Mouse (Mus musculus): ENCODE data around the gene Prkcz. TPM values are rescaled to one million over a fixed set of nuclear protein-coding genes. Genes with fewer than 3 reads are reported as not detected.

The Prkcz gene
- polyA plus RNA-seq, 1 experiment from 2014 or later = 86.5 TPM

DNA sequence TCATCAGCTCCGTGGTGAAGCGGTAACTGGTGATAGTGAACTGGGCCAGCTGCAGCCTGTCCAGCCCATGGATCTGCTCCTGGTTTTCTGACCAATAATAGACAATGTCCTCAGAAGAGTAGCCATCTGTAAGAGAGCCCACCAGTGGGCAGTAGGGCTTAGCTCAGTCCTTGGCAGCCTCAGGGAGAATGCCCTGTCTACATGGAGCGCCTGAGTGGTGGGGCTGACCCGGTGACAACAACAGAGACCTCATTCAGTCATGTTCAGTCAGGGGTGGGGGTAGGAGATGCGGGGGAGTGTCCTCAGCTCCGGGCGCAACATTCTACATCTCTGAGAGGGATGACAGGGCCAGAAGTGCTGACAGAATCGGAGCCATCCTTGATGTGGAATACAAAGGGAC lies 26.0 kb upstream of the Prkcz start:
- no peaks in the 10 kb centered on the region for H3K36me3 ChIP-seq (ENCODE audit: control insufficient read depth, insufficient read depth)
- no peaks in the 10 kb centered on the region for H3K9me3 ChIP-seq (ENCODE audit: control insufficient read depth, low read length)
- H3K4me3 ChIP-seq (replicated peaks; ENCODE audit: low read length) = no peak overlapping the region
- H3K27me3 ChIP-seq (replicated peaks; ENCODE audit: control insufficient read depth, insufficient read depth, low read length) = no peaks in the 10 kb centered on the region
- no peak overlapping the region for H3K9ac ChIP-seq (replicated peaks; ENCODE audit: low read depth, low read length)
- 90% methylated on average over 8 of the region's 8 CpGs for WGBS
- no peak for ATAC-seq
- H3K4me2 ChIP-seq (ENCODE audit: low read length) = no peak overlapping the region
- no peaks in the 10 kb centered on the region for H3K4me1 ChIP-seq (replicated peaks; ENCODE audit: control insufficient read depth, insufficient read depth, low read length)
- H3K27ac ChIP-seq (ENCODE audit: low read length) = no peak overlapping the region

DNA sequence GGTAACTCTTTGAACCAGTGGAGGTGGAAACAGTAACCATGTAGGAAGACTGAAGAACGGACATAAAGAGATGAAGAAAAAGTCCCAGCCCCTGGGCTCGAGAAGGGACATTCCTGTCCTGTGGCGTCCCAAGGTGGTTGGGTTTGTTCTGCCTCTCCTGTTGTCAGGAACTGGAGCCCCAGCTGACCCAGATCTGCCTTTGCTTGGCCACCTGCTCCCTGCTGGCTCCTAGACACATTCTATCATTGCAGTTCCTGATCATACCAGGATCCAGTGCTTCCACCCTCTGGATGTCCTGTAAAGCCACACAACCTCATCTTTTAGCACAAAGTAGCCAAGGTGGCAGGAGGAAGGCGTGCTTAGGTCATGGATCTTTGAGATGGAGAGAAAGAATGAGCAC lies 22.2 kb upstream of the Prkcz start:
- Histone ChIP-seq H3K4me2 (ENCODE audit: low read length) (no peak overlapping the region), H3K4me1 (replicated peaks; ENCODE audit: control insufficient read depth, insufficient read depth, low read length) (no peaks in the 10 kb centered on the region), H3K9ac (replicated peaks; ENCODE audit: low read depth, low read length) (no peak overlapping the region), H3K36me3 (ENCODE audit: control insufficient read depth, insufficient read depth) (no peaks in the 10 kb centered on the region), H3K4me3 (replicated peaks; ENCODE audit: low read length) (no peak overlapping the region), H3K27me3 (replicated peaks; ENCODE audit: control insufficient read depth, insufficient read depth, low read length) (no peaks in the 10 kb centered on the region; the same call in 1 of the 2 replicates), H3K27ac (ENCODE audit: low read length) (no peak overlapping the region), H3K9me3 (ENCODE audit: control insufficient read depth, low read length) (no peaks in the 10 kb centered on the region)
- ATAC-seq = no peak
- WGBS = 67% methylated on average over 4 of the region's 4 CpGs

DNA sequence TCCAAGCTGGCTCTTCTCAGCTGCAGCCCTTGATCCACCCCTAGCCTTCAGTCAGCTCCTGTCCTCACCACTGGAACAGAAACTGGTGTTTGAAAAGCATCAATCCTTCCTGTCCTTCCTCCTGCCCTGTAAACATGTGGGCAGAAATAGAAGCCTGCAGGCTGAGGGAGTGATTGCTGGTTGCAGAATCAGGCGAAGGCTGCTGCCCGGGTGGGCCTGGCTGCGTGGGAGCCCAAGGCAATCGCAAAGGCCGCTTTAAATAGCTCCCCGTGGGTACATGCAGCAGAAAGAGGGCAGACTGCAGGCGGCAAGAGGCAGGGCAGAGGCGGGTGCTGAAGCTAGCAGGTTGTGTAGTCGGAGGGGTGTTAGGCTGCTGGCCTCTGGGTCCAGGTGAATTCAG lies 21.6 kb upstream of the Prkcz start:
- Histone ChIP-seq H3K27me3 (replicated peaks; ENCODE audit: control insufficient read depth, insufficient read depth, low read length) (no peaks in the 10 kb centered on the region; the same call in 1 of the 2 replicates), H3K4me2 (ENCODE audit: low read length) (no peak overlapping the region), H3K36me3 (ENCODE audit: control insufficient read depth, insufficient read depth) (no peaks in the 10 kb centered on the region), H3K4me1 (replicated peaks; ENCODE audit: control insufficient read depth, insufficient read depth, low read length) (no peaks in the 10 kb centered on the region), H3K9me3 (ENCODE audit: control insufficient read depth, low read length) (no peaks in the 10 kb centered on the region), H3K9ac (replicated peaks; ENCODE audit: low read depth, low read length) (no peak overlapping the region), H3K4me3 (replicated peaks; ENCODE audit: low read length) (no peak overlapping the region), H3K27ac (ENCODE audit: low read length) (no peak overlapping the region)
- WGBS = 19% methylated on average over 9 of the region's 9 CpGs
- no peak for ATAC-seq

DNA sequence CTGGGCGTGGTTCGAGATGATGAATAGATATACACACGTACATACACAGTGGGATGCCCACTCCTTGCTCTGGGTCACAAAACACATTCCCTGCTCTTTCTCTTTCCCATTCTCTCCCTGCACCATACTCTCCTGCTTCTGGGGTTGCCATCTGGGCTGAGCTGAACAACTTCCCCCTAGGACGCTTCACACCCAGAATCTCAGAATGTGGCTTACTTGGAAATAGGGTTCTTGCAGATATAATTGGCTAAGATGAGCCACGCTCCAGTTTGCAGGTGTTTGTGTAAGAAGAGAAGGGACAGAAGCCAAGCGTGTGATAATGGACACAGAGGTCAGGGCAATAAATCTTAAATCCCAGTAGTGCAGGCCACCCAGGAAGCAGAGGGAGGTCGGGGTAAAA lies 20.8 kb upstream of the Prkcz start:
- Histone ChIP-seq H3K9ac (replicated peaks; ENCODE audit: low read depth, low read length) (no peak overlapping the region), H3K9me3 (ENCODE audit: control insufficient read depth, low read length) (no peaks in the 10 kb centered on the region), H3K36me3 (ENCODE audit: control insufficient read depth, insufficient read depth) (no peaks in the 10 kb centered on the region), H3K4me2 (ENCODE audit: low read length) (no peak overlapping the region), H3K27ac (ENCODE audit: low read length) (no peak overlapping the region), H3K4me1 (replicated peaks; ENCODE audit: control insufficient read depth, insufficient read depth, low read length) (no peaks in the 10 kb centered on the region), H3K27me3 (replicated peaks; ENCODE audit: control insufficient read depth, insufficient read depth, low read length) (no peaks in the 10 kb centered on the region; the same call in 1 of the 2 replicates), H3K4me3 (replicated peaks; ENCODE audit: low read length) (no peak overlapping the region)
- ATAC-seq = no peak
- WGBS = 65% methylated on average over 7 of the region's 7 CpGs

DNA sequence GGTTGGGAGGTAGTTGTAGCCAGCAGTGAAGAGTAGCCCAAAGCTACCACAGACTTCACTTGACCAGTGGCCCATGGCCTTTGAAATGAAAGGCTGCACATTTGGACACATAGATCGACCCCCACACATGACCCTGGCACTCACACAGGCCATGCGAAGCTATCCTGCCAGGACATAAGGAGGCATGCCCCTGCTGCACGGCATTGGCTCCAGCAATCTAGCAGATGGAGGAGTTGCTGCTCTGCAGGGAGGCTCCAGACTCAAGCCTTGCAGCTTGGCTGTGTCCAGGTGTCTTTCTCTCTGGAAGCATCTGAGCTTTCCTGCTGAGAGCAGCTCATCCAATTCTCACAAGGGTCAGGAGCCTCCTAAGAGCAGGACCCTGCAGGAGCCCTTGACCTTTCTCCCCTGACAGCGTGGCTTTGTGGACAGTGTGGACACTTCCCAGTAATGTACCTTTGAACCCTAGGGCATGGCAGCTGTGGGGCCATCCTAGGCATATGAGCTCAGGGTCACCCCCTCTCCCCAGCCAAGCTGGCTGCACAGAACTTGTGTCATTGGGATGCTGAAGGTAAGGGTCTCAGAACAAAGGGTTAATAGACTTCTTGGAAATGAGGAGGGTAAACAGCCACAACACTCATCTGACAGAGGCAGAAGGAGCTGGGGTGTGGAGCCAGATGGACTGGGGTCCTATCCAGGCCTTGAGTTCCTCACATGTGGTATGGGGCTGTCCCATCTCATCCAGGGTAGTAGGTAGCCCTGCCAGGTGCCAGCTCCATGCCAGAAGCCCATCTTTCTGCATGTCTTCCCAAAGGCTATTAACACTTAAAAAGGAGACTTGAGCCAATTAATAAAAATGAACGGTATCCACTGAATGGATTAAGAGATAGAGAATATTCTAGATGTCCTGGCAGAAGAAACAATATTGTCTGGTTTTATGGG lies 10.9 kb upstream of the Prkcz start:
- no peak for ATAC-seq
- Histone ChIP-seq H3K4me2 (ENCODE audit: low read length) (no peak overlapping the region), H3K4me1 (replicated peaks; ENCODE audit: control insufficient read depth, insufficient read depth, low read length) (no peaks in the 10 kb centered on the region), H3K4me3 (replicated peaks; ENCODE audit: low read length) (no peak overlapping the region), H3K9me3 (ENCODE audit: control insufficient read depth, low read length) (no peaks in the 10 kb centered on the region), H3K36me3 (ENCODE audit: control insufficient read depth, insufficient read depth) (no peaks in the 10 kb centered on the region), H3K27ac (ENCODE audit: low read length) (no peak overlapping the region), H3K27me3 (replicated peaks; ENCODE audit: control insufficient read depth, insufficient read depth, low read length) (0 out of 2 replicates have a peak, but pooled peaks cover 2% of the 10 kb centered on the region), H3K9ac (replicated peaks; ENCODE audit: low read depth, low read length) (no peak overlapping the region)
- 75% methylated on average over 5 of the region's 5 CpGs for WGBS

DNA sequence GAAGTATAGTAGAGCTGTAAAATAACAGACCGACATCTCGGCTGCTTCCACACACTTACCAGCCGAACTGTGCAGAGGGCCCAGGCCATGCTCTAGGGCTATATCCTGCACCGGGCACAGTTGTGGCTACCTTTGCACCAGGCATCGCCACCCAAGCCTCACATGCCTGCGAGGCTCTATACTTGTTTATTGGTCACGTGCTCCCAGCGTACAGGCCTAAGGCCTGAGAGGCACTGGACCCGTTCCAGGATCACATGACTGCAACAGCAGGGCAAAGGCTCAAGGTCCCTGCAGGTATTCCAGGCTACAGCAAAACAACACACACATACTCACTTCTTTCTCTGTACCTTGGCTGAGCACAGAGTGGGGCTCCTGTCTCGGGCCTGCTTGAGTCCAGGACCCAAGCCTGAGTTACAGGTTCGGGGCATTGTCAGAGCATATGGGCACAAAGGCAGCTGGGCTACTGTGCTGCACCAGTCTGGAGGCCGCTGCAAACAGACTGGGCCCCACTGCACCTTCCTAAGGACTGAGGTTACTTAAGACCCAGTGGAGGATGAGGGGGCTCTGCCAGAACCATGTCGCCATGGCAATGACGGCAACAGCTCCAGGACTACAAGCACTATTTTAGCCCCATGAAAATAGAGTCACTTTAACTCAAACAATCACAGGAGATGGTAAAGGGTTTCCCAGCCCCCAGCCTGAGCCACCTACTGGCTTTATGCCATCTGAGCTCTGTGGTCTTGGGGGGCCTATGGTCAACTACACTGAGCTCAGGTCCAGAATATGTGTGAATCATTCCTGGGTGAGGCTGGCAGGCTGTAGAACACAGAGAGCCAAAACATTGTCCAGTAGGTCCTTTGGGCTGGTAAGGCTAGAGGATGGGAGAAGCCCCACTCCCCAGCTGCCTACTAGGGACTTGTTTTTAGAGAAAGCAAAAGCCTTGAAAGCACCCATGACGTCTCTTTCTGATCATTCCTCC lies 9.9 kb upstream of the Prkcz start:
- Histone ChIP-seq H3K4me2 (ENCODE audit: low read length) (no peak overlapping the region), H3K4me1 (replicated peaks; ENCODE audit: control insufficient read depth, insufficient read depth, low read length) (no peaks in the 10 kb centered on the region), H3K9ac (replicated peaks; ENCODE audit: low read depth, low read length) (no peak overlapping the region), H3K27ac (ENCODE audit: low read length) (no peak overlapping the region), H3K36me3 (ENCODE audit: control insufficient read depth, insufficient read depth) (no peaks in the 10 kb centered on the region), H3K27me3 (replicated peaks; ENCODE audit: control insufficient read depth, insufficient read depth, low read length) (no peaks in the 10 kb centered on the region), H3K9me3 (ENCODE audit: control insufficient read depth, low read length) (no peaks in the 10 kb centered on the region), H3K4me3 (replicated peaks; ENCODE audit: low read length) (no peak overlapping the region)
- WGBS = 82% methylated on average over 15 of the region's 15 CpGs
- no peak for ATAC-seq

DNA sequence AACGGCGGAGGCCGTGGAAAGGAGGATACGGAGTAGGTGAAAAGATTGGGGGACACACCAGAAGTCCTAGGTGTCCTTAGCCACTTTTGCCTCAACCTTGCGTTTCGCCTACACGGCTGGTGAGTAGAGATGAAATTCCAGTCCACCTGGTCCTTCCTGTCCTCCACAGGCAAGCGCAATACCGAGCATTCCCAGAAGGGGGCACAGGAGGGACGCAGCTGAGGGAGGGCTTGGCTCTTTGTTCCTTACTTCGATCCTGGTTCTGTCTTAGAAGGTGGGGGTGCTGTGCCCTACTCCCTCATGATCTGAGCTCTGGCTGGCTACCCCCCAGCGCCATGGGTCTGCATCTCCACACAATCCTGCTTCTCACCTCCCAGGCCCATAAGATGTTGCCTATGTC lies 7.5 kb upstream of the Prkcz start:
- WGBS = 25% methylated on average over 12 of the region's 12 CpGs

DNA sequence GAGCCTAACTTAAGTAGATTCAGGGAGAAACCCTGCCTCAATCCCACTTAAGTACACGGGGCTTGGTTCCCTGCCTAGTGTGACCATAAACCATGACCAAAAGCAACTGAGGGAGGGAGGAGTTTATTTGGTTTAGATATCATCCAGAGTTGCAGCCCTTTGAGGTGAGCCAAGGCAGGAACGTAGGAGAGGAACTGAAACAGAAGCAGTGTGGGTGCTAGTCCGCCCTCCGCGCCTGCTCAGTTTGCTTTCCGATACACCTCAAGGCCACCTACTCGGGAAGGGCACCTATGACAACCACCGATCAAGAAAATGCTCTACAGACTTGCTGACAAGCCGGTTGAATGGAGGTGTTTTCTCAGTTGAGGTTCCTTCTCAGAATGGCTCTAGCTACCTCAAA lies 6.6 kb upstream of the Prkcz start:
- Histone ChIP-seq H3K4me1 (replicated peaks; ENCODE audit: control insufficient read depth, insufficient read depth, low read length) (no peaks in the 10 kb centered on the region), H3K4me3 (replicated peaks; ENCODE audit: low read length) (no peak overlapping the region), H3K9me3 (ENCODE audit: control insufficient read depth, low read length) (no peaks in the 10 kb centered on the region), H3K27me3 (replicated peaks; ENCODE audit: control insufficient read depth, insufficient read depth, low read length) (peaks cover 3% of the 10 kb centered on the region), H3K9ac (replicated peaks; ENCODE audit: low read depth, low read length) (no peak overlapping the region), H3K27ac (ENCODE audit: low read length) (no peak overlapping the region), H3K36me3 (ENCODE audit: control insufficient read depth, insufficient read depth) (no peaks in the 10 kb centered on the region), H3K4me2 (ENCODE audit: low read length) (no peak overlapping the region)
- no peak for ATAC-seq
- WGBS = 92% methylated on average over 9 of the region's 9 CpGs

More for the DNA sequence above, 7.5 kb upstream of the Prkcz start:
- no peak overlapping the region for H3K4me3 ChIP-seq (replicated peaks; ENCODE audit: low read length)
- no peak overlapping the region for H3K9ac ChIP-seq (replicated peaks; ENCODE audit: low read depth, low read length)
- no peak overlapping the region for H3K27ac ChIP-seq (ENCODE audit: low read length)
- peaks cover 3% of the 10 kb centered on the region; the same call in 1 of the 2 replicates for H3K27me3 ChIP-seq (replicated peaks; ENCODE audit: control insufficient read depth, insufficient read depth, low read length)
- H3K4me1 ChIP-seq (replicated peaks; ENCODE audit: control insufficient read depth, insufficient read depth, low read length) = no peaks in the 10 kb centered on the region
- H3K9me3 ChIP-seq (ENCODE audit: control insufficient read depth, low read length) = no peaks in the 10 kb centered on the region
- no peak for ATAC-seq
- H3K36me3 ChIP-seq (ENCODE audit: control insufficient read depth, insufficient read depth) = no peaks in the 10 kb centered on the region
- H3K4me2 ChIP-seq (ENCODE audit: low read length) = no peak overlapping the region

DNA sequence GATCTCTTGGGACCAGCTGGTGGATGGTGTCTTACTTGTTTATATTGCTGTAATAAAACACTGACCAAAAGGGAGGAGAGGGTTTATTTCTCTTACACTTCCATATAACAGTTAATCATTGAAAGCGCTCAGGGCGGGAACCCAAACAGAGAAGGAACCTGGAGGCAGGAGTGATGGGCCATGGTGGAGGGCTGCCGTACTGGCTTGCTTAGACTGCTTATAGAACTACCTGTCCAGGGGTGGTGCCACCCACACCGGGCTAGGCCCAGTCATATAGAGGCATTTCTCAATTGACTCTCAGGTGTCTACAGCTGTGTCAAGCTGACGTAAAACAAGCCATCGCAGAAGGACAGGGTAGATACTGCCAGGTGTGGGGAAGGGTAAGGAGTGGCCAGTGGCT lies 5.6 kb upstream of the Prkcz start:
- H3K9ac ChIP-seq (replicated peaks; ENCODE audit: low read depth, low read length) = no peak overlapping the region
- ATAC-seq = no peak
- peaks cover 11% of the 10 kb centered on the region for H3K27me3 ChIP-seq (replicated peaks; ENCODE audit: control insufficient read depth, insufficient read depth, low read length)
- no peaks in the 10 kb centered on the region for H3K9me3 ChIP-seq (ENCODE audit: control insufficient read depth, low read length)
- no peak overlapping the region for H3K4me2 ChIP-seq (ENCODE audit: low read length)
- WGBS = 92% methylated on average over 6 of the region's 6 CpGs
- H3K4me3 ChIP-seq (replicated peaks; ENCODE audit: low read length) = no peak overlapping the region
- peaks cover 2% of the 10 kb centered on the region; the same call in 1 of the 2 replicates for H3K4me1 ChIP-seq (replicated peaks; ENCODE audit: control insufficient read depth, insufficient read depth, low read length)
- H3K36me3 ChIP-seq (ENCODE audit: control insufficient read depth, insufficient read depth) = no peaks in the 10 kb centered on the region
- no peak overlapping the region for H3K27ac ChIP-seq (ENCODE audit: low read length)

Measured in forebrain, embryonic 16.5 days (tissue).